Mouse (Mus musculus): Measurements from ENCODE around the gene Islr2. TPM values are rescaled to one million over a fixed set of nuclear protein-coding genes. Genes with fewer than 3 reads are reported as not detected.
A peak's percentile ranks its signal among the peaks of the same experiment; 100 is the strongest.

The Islr2 gene
- polyA plus RNA-seq, 1 experiment from 2014 or later = 0.13 TPM

DNA sequence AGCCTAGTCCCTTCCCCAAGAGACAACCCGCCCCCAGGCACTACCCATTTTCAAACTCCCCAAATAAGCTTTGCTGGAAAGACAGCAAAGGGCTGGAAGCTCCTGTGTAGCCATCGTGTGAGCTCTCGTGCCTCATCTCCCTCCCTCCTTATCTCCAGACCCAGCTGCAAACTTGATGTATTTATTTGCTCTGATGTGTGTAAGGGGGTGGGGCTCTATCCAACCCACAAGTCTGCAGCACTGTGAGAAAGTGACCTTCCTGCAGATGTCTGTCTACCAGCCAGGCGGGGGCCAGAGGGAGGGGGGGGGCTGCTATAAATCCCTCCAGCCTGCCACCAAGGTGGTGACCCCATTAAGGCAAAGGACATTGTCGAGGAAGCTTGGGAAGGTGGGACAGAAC is 9.7 kb upstream of the Islr2 start:
- Histone ChIP-seq H3K27me3 (ENCODE audit: insufficient read depth, low read length) (no peaks in the 10 kb centered on the region), H3K4me3 (replicated peaks; ENCODE audit: low read depth, low read length) (no peak overlapping the region), H3K9ac (ENCODE audit: low read depth, low read length) (no peak overlapping the region), H3K9me3 (replicated peaks; ENCODE audit: low read length) (no peaks in the 10 kb centered on the region), H3K36me3 (ENCODE audit: insufficient read depth, low read length) (no peaks in the 10 kb centered on the region), H3K4me2 (ENCODE audit: low read length) (peak overlapping the region; percentile 5; the same call in 1 of the 2 replicates), H3K4me1 (replicated peaks; ENCODE audit: insufficient read depth, low read length) (peaks cover 10% of the 10 kb centered on the region), H3K27ac (peak overlapping the region; percentile 75)
- 11% methylated on average over 5 of the region's 5 CpGs for WGBS
- peak; percentile 48; the same call in 1 of the 2 replicates for ATAC-seq (replicated peaks; ENCODE audit: low FRiP score, low read depth)
- peak; percentile 78 for DNase-seq (ENCODE audit: low spot score)
- no peak for TF ChIP-seq CTCF (IDR thresholded peaks at IDR 0.05; ENCODE audit: low read depth)

DNA sequence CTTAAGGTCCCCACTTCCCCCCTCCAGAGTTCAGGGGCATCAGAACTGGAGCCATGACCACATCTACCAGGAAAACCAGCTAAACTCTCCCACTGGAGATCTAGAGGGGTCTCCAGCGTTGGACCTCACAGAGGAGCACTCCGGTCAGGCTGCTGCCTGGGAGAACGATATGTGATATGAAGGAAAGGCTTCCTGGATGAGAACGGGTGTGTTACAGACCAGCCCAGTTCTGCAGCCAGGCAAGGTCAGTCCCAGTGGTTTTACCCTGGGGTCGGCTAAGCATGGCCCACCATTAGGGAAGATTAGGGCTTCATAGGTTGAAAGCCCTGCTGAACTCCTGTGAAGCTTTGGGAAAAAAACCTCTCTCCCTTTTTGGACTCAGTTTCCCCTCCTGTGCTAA is 9.3 kb upstream of the Islr2 start:
- Histone ChIP-seq H3K27ac (no peak overlapping the region), H3K9ac (ENCODE audit: low read depth, low read length) (no peak overlapping the region), H3K27me3 (ENCODE audit: insufficient read depth, low read length) (no peaks in the 10 kb centered on the region), H3K4me2 (ENCODE audit: low read length) (no peak overlapping the region; the same call in 1 of the 2 replicates), H3K4me3 (replicated peaks; ENCODE audit: low read depth, low read length) (no peak overlapping the region), H3K9me3 (replicated peaks; ENCODE audit: low read length) (no peaks in the 10 kb centered on the region), H3K36me3 (ENCODE audit: insufficient read depth, low read length) (no peaks in the 10 kb centered on the region), H3K4me1 (replicated peaks; ENCODE audit: insufficient read depth, low read length) (peaks cover 10% of the 10 kb centered on the region)
- ATAC-seq (replicated peaks; ENCODE audit: low FRiP score, low read depth) (no peak), DNase-seq (ENCODE audit: low spot score) (no peak)
- WGBS = 48% methylated on average over 5 of the region's 5 CpGs
- TF ChIP-seq CTCF (IDR thresholded peaks at IDR 0.05; ENCODE audit: low read depth) = no peak

DNA sequence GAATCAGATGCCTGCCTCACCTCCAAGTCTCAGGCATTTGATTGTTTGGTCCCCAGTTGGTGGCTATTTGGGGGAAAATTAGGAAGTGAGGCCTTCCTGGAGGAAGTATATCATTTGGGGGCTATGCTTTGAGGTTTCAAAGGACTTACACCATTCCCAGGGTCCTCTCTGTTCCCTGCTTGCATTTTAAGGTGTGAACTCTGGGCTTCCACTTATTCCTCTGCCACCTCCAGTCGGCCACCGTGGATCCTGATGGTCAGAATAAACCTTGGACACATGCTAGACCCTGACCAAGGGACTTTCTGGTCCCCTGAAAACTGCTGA is 6.1 kb upstream of the Islr2 start:
- no peak for TF ChIP-seq CTCF (IDR thresholded peaks at IDR 0.05; ENCODE audit: low read depth)
- Histone ChIP-seq H3K9me3 (replicated peaks; ENCODE audit: low read length) (no peaks in the 10 kb centered on the region), H3K4me3 (replicated peaks; ENCODE audit: low read depth, low read length) (no peak overlapping the region), H3K36me3 (ENCODE audit: insufficient read depth, low read length) (no peaks in the 10 kb centered on the region), H3K27ac (no peak overlapping the region), H3K4me1 (replicated peaks; ENCODE audit: insufficient read depth, low read length) (peaks cover 10% of the 10 kb centered on the region), H3K9ac (ENCODE audit: low read depth, low read length) (no peak overlapping the region), H3K4me2 (ENCODE audit: low read length) (no peak overlapping the region), H3K27me3 (ENCODE audit: insufficient read depth, low read length) (no peaks in the 10 kb centered on the region)
- DNase-seq (ENCODE audit: low spot score) (no peak), ATAC-seq (replicated peaks; ENCODE audit: low FRiP score, low read depth) (no peak)
- 72% methylated on average over 2 of the region's 2 CpGs for WGBS

DNA sequence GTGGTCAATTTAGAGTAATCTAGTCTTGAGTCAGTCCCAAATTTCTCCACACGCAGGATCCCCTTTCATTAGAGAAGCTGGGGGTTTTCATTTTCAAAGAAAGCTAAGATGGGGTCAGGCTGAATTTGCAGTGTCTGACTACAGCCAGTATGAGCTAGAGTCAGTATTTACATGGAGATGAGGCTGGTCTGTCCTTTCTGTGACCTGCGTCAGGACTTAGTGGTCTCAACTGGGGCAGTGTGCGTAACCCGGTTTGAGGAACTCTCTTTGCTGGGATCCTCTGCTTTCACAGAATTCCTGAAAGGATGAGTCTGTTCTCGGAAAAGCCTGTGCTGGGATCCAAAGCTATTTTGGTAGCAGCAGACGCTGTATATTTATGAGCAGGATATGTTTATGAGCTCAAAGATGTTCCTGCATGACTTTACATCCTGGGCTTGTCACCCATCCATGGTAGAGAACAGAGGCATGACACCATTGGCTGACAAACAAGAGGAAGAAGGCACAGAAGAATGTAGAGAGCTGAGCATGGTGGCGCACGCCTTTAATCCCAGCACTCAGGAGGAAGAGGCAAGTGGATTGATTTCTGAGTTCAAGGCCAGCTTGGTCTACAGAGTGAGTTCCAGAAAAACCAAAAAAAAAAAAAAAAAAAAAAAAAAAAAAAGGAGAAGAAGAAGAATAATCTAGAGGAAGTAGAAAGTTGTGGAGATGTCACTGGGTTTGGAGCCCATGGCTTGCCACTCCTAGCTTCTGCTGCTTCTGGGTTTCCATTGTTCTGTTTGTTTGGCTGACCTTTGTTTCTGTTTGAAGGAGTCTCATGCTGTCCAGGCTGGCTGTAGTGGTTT is 5.6 kb upstream of the Islr2 start:
- TF ChIP-seq CTCF (IDR thresholded peaks at IDR 0.05; ENCODE audit: low read depth) = no peak
- no peak overlapping the region for H3K9ac ChIP-seq (ENCODE audit: low read depth, low read length)
- no peaks in the 10 kb centered on the region for H3K36me3 ChIP-seq (ENCODE audit: insufficient read depth, low read length)
- 57% methylated on average over 8 of the region's 8 CpGs for WGBS
- DNase-seq (ENCODE audit: low spot score) = peak; percentile 67
- no peaks in the 10 kb centered on the region for H3K27me3 ChIP-seq (ENCODE audit: insufficient read depth, low read length)
- no peak overlapping the region for H3K27ac ChIP-seq
- no peaks in the 10 kb centered on the region for H3K9me3 ChIP-seq (replicated peaks; ENCODE audit: low read length)
- peaks cover 10% of the 10 kb centered on the region for H3K4me1 ChIP-seq (replicated peaks; ENCODE audit: insufficient read depth, low read length)
- H3K4me2 ChIP-seq (ENCODE audit: low read length) = no peak overlapping the region
- no peak overlapping the region for H3K4me3 ChIP-seq (replicated peaks; ENCODE audit: low read depth, low read length)
- ATAC-seq (replicated peaks; ENCODE audit: low FRiP score, low read depth) = no peak

DNA sequence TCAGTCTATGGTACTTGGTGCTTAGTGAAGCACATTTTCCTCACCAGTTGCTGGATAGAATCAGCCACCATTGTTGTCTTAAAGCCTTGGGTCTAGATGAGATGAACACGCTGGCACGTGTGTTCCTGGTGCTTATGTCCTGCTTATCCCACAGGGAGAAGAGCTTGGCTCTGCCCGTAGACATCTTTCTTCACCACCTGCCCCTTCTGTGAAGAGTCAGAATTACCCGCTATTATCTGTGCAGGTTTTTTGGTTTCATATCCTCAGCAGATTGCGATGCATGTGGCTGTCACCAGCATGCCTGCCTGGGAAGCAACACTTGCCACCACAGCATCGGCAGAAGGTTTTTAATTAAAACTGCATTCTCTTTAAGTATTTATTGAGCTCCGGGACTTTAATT is 1.9 kb upstream of the Islr2 start:
- Histone ChIP-seq H3K4me3 (replicated peaks; ENCODE audit: low read depth, low read length) (no peak overlapping the region), H3K27me3 (ENCODE audit: insufficient read depth, low read length) (peaks cover 28% of the 10 kb centered on the region), H3K9me3 (replicated peaks; ENCODE audit: low read length) (no peaks in the 10 kb centered on the region), H3K9ac (ENCODE audit: low read depth, low read length) (no peak overlapping the region), H3K4me1 (replicated peaks; ENCODE audit: insufficient read depth, low read length) (no peaks in the 10 kb centered on the region; the same call in 1 of the 2 replicates), H3K27ac (no peak overlapping the region), H3K4me2 (ENCODE audit: low read length) (no peak overlapping the region), H3K36me3 (ENCODE audit: insufficient read depth, low read length) (no peaks in the 10 kb centered on the region)
- no peak for DNase-seq (ENCODE audit: low spot score)
- no peak for ATAC-seq (replicated peaks; ENCODE audit: low FRiP score, low read depth)
- WGBS = 90% methylated on average over 7 of the region's 7 CpGs
- no peak for TF ChIP-seq CTCF (IDR thresholded peaks at IDR 0.05; ENCODE audit: low read depth)

GRCm38 (mm10) chr9:58204448-58205000 is 405 bp upstream of the Islr2 start:
- peaks cover 2% of the 10 kb centered on the region; the same call in 1 of the 2 replicates for H3K4me1 ChIP-seq (replicated peaks; ENCODE audit: insufficient read depth, low read length)
- H3K27me3 ChIP-seq (ENCODE audit: insufficient read depth, low read length) = peaks cover 43% of the 10 kb centered on the region
- H3K4me3 ChIP-seq (replicated peaks; ENCODE audit: low read depth, low read length) = peak overlapping the region; percentile 32
- H3K9ac ChIP-seq (ENCODE audit: low read depth, low read length) = no peak overlapping the region
- H3K27ac ChIP-seq = no peak overlapping the region
- TF ChIP-seq CTCF (IDR thresholded peaks at IDR 0.05; ENCODE audit: low read depth) = peak; percentile 96
- WGBS = 2% methylated on average over 17 of the region's 18 CpGs
- DNase-seq (ENCODE audit: low spot score) (peak; percentile 91), ATAC-seq (replicated peaks; ENCODE audit: low FRiP score, low read depth) (peak; percentile 78)
- H3K4me2 ChIP-seq (ENCODE audit: low read length) = peak overlapping the region; percentile 58
- no peaks in the 10 kb centered on the region for H3K9me3 ChIP-seq (replicated peaks; ENCODE audit: low read length)
- H3K36me3 ChIP-seq (ENCODE audit: insufficient read depth, low read length) = no peaks in the 10 kb centered on the region
